Mouse (Mus musculus): Measurements from ENCODE around the gene Acox1. TPM values are rescaled to one million over a fixed set of nuclear protein-coding genes. Genes with fewer than 3 reads are reported as not detected.
A peak's percentile ranks its signal among the peaks of the same experiment; 100 is the strongest.

Gene Acox1
- total RNA-seq, 2 experiments from 2014 or later = 112 to 116 TPM

GRCm38 (mm10) chr11:116132366-116133333, 66.2 kb downstream of the Acox1 start:
- no peak for DNase-seq (ENCODE audit: low spot score in 2 of 2)

GRCm38 (mm10) chr11:116131349-116132170, 67.3 kb downstream of the Acox1 start:
- DNase-seq (ENCODE audit: low spot score in 2 of 2) = no peak

GRCm38 (mm10) chr11:116130488-116131205, 68.2 kb downstream of the Acox1 start, which contains the start of gene Trim65:
Trim65 (minus strand) TSS chr11:116131128.
- peak; percentile 90 to 92 for DNase-seq (ENCODE audit: low spot score in 2 of 2)

- no peak for DNase-seq (ENCODE audit: low spot score in 2 of 2)
Measured at GRCm38 (mm10) chr11:116129993-116130487, 68.8 kb downstream of the Acox1 start.

- no peak for DNase-seq (ENCODE audit: low spot score in 2 of 2)
Measured at GRCm38 (mm10) chr11:116129091-116129790, 69.6 kb downstream of the Acox1 start.

GRCm38 (mm10) chr11:116127986-116128385, 70.9 kb downstream of the Acox1 start:
- no peak for DNase-seq (ENCODE audit: low spot score in 2 of 2)

GRCm38 (mm10) chr11:116127156-116127980, 71.5 kb downstream of the Acox1 start, which contains the start of gene Trim47:
Trim47 (minus strand) TSS chr11:116127210.
- DNase-seq (ENCODE audit: low spot score in 2 of 2) = no peak

- DNase-seq (ENCODE audit: low spot score in 2 of 2) = no peak
Measured at GRCm38 (mm10) chr11:116126261-116126660, 72.6 kb downstream of the Acox1 start.

Other genes starting within 250 kb of the Acox1 start
- gene Itgb4, start 224.3 kb downstream of the Acox1 start, total RNA-seq (2021) = 1 to 10 TPM in 1 of 2 experiments, under 1 TPM in 1; 0.85 to 1.3 TPM
- 10 to 100 TPM; 20.5 to 24.7 TPM for gene Galk1, start 186.3 kb downstream of the Acox1 start, total RNA-seq (2021)
- 100 to 1,000 TPM; 400 to 469 TPM for gene H3f3b, start 171.1 kb downstream of the Acox1 start, total RNA-seq (2021)
- 10 to 100 TPM; 23.9 to 28.1 TPM for gene Unk, start 168.7 kb downstream of the Acox1 start, total RNA-seq (2021)
- 1 to 10 TPM; 1.3 TPM for gene Unc13d, start 121.1 kb downstream of the Acox1 start, total RNA-seq (2021)
- gene Wbp2, start 112.0 kb downstream of the Acox1 start, total RNA-seq (2021) = 100 to 1,000 TPM; 199 to 238 TPM
- gene Trim47, start 71.8 kb downstream of the Acox1 start, total RNA-seq (2021) = 1 to 10 TPM; 6.4 to 7.2 TPM
- gene Trim65, start 67.9 kb downstream of the Acox1 start, total RNA-seq (2021) = 1 to 10 TPM; 5.3 to 5.5 TPM
- gene Mrpl38, start 60.2 kb downstream of the Acox1 start, total RNA-seq (2021) = 10 to 100 TPM; 55.6 to 64.8 TPM
- gene Fbf1, start 30.9 kb downstream of the Acox1 start, total RNA-seq (2021) = 10 to 100 TPM; 84.7 to 94.9 TPM
- 10 to 100 TPM; 39.0 to 46.2 TPM for gene Ten1, start 190 bp downstream of the Acox1 start, total RNA-seq (2021)
- under 1 TPM; 0.57 to 0.65 TPM for gene Evpl, start 39.0 kb upstream of the Acox1 start, total RNA-seq (2021)
- 10 to 100 TPM; 50.5 to 51.9 TPM for gene Srp68, start 75.2 kb upstream of the Acox1 start, total RNA-seq (2021)
- gene Galr2, start 81.9 kb upstream of the Acox1 start, total RNA-seq (2021) = not detected
- 10 to 100 TPM; 84.6 to 97.9 TPM for gene Exoc7, start 108.2 kb upstream of the Acox1 start, total RNA-seq (2021)
- gene Foxj1, start 136.4 kb upstream of the Acox1 start, total RNA-seq (2021) = 10 to 100 TPM in 1 of 2 experiments, 1 to 10 TPM in 1; 9.5 to 10.4 TPM
- gene Rnf157, start 214.0 kb upstream of the Acox1 start, total RNA-seq (2021) = 100 to 1,000 TPM; 184 to 186 TPM
- gene Ubald2, start 235.0 kb upstream of the Acox1 start, total RNA-seq (2021) = 10 to 100 TPM; 35.7 to 46.1 TPM

Data from layer of hippocampus, postnatal 10 days (tissue).